Mouse (Mus musculus): ENCODE measurements around the gene Pak6.
"Not testable (repeated sequence)": the region's sequence is repeated elsewhere in the genome, so short reads cannot be mapped to it uniquely, and the experiment has no call there.

Pak6 gene

GRCm38 (mm10) chr2:118662902-118663803, at the start of gene Pak6:
Gene Pak6 (plus strand): TSS chr2:118663303.
- DNase-seq = peak; percentile 19

- DNase-seq = no peak
Measured at GRCm38 (mm10) chr2:118618013-118618412, 45.1 kb upstream of the Pak6 start.

GRCm38 (mm10) chr2:118620101-118620500, 43.0 kb upstream of the Pak6 start:
- DNase-seq = no peak

GRCm38 (mm10) chr2:118620608-118621007, 42.5 kb upstream of the Pak6 start:
- no peak for DNase-seq

- no peak for DNase-seq
Measured at GRCm38 (mm10) chr2:118629276-118629675, 33.8 kb upstream of the Pak6 start.

- DNase-seq = no peak
Measured at GRCm38 (mm10) chr2:118633441-118633840, 29.7 kb upstream of the Pak6 start.

GRCm38 (mm10) chr2:118637258-118637657, 25.8 kb upstream of the Pak6 start:
- DNase-seq = no peak

- peak; percentile 51 for DNase-seq
Measured at GRCm38 (mm10) chr2:118637888-118638526, 25.1 kb upstream of the Pak6 start.

- DNase-seq = no peak
Measured at GRCm38 (mm10) chr2:118638686-118639085, 24.4 kb upstream of the Pak6 start.

- no peak for DNase-seq
Measured at GRCm38 (mm10) chr2:118641147-118641546, 22.0 kb upstream of the Pak6 start.

- no peak for DNase-seq
Measured at GRCm38 (mm10) chr2:118642431-118642830, 20.7 kb upstream of the Pak6 start.

- no peak for DNase-seq
Measured at GRCm38 (mm10) chr2:118642942-118643341, 20.2 kb upstream of the Pak6 start.

GRCm38 (mm10) chr2:118646665-118647064, 16.4 kb upstream of the Pak6 start:
- no peak for DNase-seq

- not testable (repeated sequence) for DNase-seq
Measured at GRCm38 (mm10) chr2:118650697-118651096, 12.4 kb upstream of the Pak6 start.

GRCm38 (mm10) chr2:118656688-118657281, 6.3 kb upstream of the Pak6 start:
- DNase-seq = no peak

- no peak for DNase-seq
Measured at GRCm38 (mm10) chr2:118658457-118658856, 4.6 kb upstream of the Pak6 start.

- no peak for DNase-seq
Measured at GRCm38 (mm10) chr2:118659077-118659476, 4.0 kb upstream of the Pak6 start.

- no peak for DNase-seq
Measured at GRCm38 (mm10) chr2:118659493-118659892, 3.6 kb upstream of the Pak6 start.

GRCm38 (mm10) chr2:118659998-118660452, 3.1 kb upstream of the Pak6 start:
- DNase-seq = peak; percentile 21

GRCm38 (mm10) chr2:118661891-118662290, 1.2 kb upstream of the Pak6 start:
- no peak for DNase-seq

GRCm38 (mm10) chr2:118663804-118664766, 982 bp downstream of the Pak6 start:
- peak; percentile 14 for DNase-seq

GRCm38 (mm10) chr2:118664975-118665516, 1.9 kb downstream of the Pak6 start:
- no peak for DNase-seq

Measured in cerebellum, adult 9-11 months (tissue).